Mouse (Mus musculus) olfactory bulb, adult 2 months (tissue): Measurements from ENCODE around the gene Zfp691. TPM values are rescaled to one million over a fixed set of nuclear protein-coding genes. Genes with fewer than 3 reads are reported as not detected.

Source experiments
- H3K27ac ChIP-seq: fragments of 200-500 bp; 2 replicates; pipeline ENCODE4 v1.5.1; 2012; ENCODE audit warnings: low read depth, low read length; ENCODE audit not compliant: insufficient read depth
- H3K4me1 ChIP-seq: fragments of 200-500 bp; 2 replicates; pipeline ENCODE4 v1.6.1; 2012; ENCODE audit warnings: low read length; ENCODE audit not compliant: control insufficient read depth, insufficient read depth
- H3K4me3 ChIP-seq: fragments of 200-500 bp; 2 replicates; pipeline ENCODE4 v1.5.1; 2012; ENCODE audit warnings: mild to moderate bottlenecking, low read depth, low read length, moderate library complexity; ENCODE audit not compliant: insufficient read depth
- CTCF ChIP-seq: fragments of 200-500 bp; IDR thresholded peaks from 2 replicates; pipeline ENCODE4 v1.5.1; 2012; ENCODE audit warnings: low read depth, mild to moderate bottlenecking, low read length, moderate library complexity; ENCODE audit not compliant: insufficient read depth
- POLR2A ChIP-seq: fragments of 200-500 bp; IDR thresholded peaks from 2 replicates; pipeline ENCODE4 v1.6.1; 2012; ENCODE audit warnings: mild to moderate bottlenecking, low read depth, low read length, moderate library complexity; ENCODE audit not compliant: insufficient read depth
- WGBS: fragments of 180-500 bp; shearing (Covaris S2); methylation state at CpG from one replicate; pipeline ENCODE4 v1.1.7; 2018; 5-methylcytosine and 5-hydroxymethylcytosine counted together
- polyA plus RNA-seq: library from polyadenylated mRNA; stranded (reverse); fragments of >200 nt; gene quantifications from 2 replicates; pipeline ENCODE4 v1.2.4, GENCODE M21; 2012; ENCODE audit warnings: low replicate concordance; ENCODE audit not compliant: missing spikeins, insufficient read depth, insufficient read length

The Zfp691 gene
- polyA plus RNA-seq, 1 experiment, result not detected

- H3K4me1 ChIP-seq, result peaks cover 8% of the 10 kb centered on the region; the same call in 1 of the 2 replicates
- H3K4me3 ChIP-seq, result no peak overlapping the region
- no peak for TF ChIP-seq CTCF
- TF ChIP-seq POLR2A, result no peak
- no peak overlapping the region for H3K27ac ChIP-seq
- WGBS, result 93% methylated on average over 4 of the region's 4 CpGs
Observed at GRCm38 (mm10) chr4:119192757-119193156, 18.8 kb upstream of the Zfp691 start.

GRCm38 (mm10) chr4:119191273-119191672 is 17.3 kb upstream of the Zfp691 start:
- Histone ChIP-seq H3K4me3 (no peak overlapping the region), H3K27ac (no peak overlapping the region), H3K4me1 (peaks cover 6% of the 10 kb centered on the region; the same call in 1 of the 2 replicates)
- no peak for TF ChIP-seq CTCF
- TF ChIP-seq POLR2A, result no peak
- WGBS, result 83% methylated on average over 3 of the region's 3 CpGs

DNA sequence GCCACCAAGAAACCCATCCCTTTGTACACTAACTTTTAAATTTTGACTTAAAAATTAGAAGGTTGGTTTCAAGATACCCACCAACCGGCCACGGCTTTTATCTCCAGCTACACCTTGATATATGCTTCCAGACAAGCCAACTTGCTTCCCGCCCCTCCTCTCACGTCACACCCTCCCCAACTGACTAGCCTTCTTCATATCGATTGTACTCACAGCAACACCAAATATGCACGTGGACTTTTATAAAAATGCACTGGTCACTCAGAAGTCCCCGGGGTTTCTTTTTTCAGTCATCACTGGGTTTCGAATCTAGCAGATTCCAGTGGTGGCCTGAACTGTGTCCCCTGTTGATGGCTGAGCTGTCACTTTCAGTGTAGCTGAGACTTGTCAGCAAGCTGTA is 16.6 kb upstream of the Zfp691 start:
- Histone ChIP-seq H3K4me3 (no peak overlapping the region), H3K27ac (no peak overlapping the region), H3K4me1 (0 out of 2 replicates have a peak, but pooled peaks cover 2% of the 10 kb centered on the region)
- WGBS, result 88% methylated on average over 8 of the region's 8 CpGs
- TF ChIP-seq CTCF, result no peak
- TF ChIP-seq POLR2A, result no peak

GRCm38 (mm10) chr4:119189864-119190263 is 15.9 kb upstream of the Zfp691 start, which contains the start of gene Ermap:
Gene Ermap (minus strand): TSS chr4:119190011.
- Histone ChIP-seq H3K4me3 (no peak within 1 kb of the TSS), H3K27ac (no peak within 1 kb of the TSS), H3K4me1 (no peaks in the 10 kb centered on the region)
- WGBS, result 81% methylated on average over 6 of the region's 6 CpGs
- TF ChIP-seq POLR2A (no peak), CTCF (no peak)

GRCm38 (mm10) chr4:119189392-119189791 is 15.4 kb upstream of the Zfp691 start:
- Histone ChIP-seq H3K27ac (no peak overlapping the region), H3K4me1 (no peaks in the 10 kb centered on the region), H3K4me3 (no peak overlapping the region)
- 74% methylated on average over 6 of the region's 6 CpGs for WGBS
- TF ChIP-seq POLR2A (no peak), CTCF (no peak)

GRCm38 (mm10) chr4:119188060-119188785 is 14.2 kb upstream of the Zfp691 start:
- Histone ChIP-seq H3K4me3 (no peak overlapping the region), H3K27ac (no peak overlapping the region)
- 53% methylated on average over 11 of the region's 11 CpGs for WGBS

DNA sequence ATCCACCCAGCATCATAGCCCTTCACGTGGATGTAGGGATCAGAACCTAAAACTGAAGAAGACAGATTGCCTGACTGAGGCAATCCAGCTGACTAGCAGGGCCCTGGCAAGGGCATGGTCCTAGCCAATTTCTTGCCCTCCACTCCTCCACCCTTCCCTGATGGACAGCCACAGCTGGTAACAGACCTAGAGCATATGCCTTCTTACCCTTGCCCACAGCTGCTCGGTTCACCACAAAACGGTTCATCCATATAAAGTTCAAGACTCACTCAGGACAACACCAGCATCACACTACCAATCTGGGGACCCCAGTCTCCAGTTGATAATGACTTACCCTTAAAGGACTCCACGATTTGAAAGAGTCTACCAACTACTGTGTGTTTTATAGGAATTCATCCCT is 11.8 kb upstream of the Zfp691 start:
- Histone ChIP-seq H3K4me3 (no peak overlapping the region), H3K4me1 (0 out of 2 replicates have a peak, but pooled peaks cover 4% of the 10 kb centered on the region), H3K27ac (no peak overlapping the region)
- no peak for TF ChIP-seq POLR2A
- WGBS, result 87% methylated on average over 4 of the region's 4 CpGs

More at GRCm38 (mm10) chr4:119188060-119188785, 14.2 kb upstream of the Zfp691 start:
- TF ChIP-seq POLR2A (no peak), CTCF (no peak)
- H3K4me1 ChIP-seq, result 0 out of 2 replicates have a peak, but pooled peaks cover 4% of the 10 kb centered on the region

DNA sequence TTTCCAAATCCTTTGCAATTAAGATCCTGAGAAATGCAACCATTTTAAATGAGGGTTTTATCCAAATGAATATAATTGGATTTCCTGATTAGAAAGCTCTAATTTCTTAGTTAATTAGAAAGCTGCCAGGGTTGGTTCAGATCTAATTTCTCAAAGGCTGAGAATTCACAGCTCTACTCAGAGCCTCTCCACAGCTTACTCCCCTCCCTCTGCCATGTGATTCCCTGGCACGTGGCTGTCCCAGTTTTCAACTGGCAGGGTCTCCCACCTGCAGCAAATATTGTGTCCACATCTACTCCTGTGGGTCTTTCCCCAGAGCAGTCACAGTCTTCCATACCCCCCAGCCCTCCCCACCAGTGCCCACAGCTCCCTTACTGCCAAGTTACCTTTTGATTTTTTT is 9.5 kb upstream of the Zfp691 start:
- no peak overlapping the region for H3K27ac ChIP-seq
- H3K4me1 ChIP-seq, result 0 out of 2 replicates have a peak, but pooled peaks cover 4% of the 10 kb centered on the region
- WGBS, result 11% methylated on average over 1 of the region's 1 CpGs
- H3K4me3 ChIP-seq, result no peak overlapping the region
- no peak for TF ChIP-seq CTCF
- no peak for TF ChIP-seq POLR2A

GRCm38 (mm10) chr4:119181456-119181855 is 7.5 kb upstream of the Zfp691 start:
- H3K4me3 ChIP-seq, result no peak overlapping the region
- 0 out of 2 replicates have a peak, but pooled peaks cover 4% of the 10 kb centered on the region for H3K4me1 ChIP-seq
- TF ChIP-seq CTCF, result no peak
- TF ChIP-seq POLR2A, result no peak
- 92% methylated on average over 9 of the region's 9 CpGs for WGBS
- H3K27ac ChIP-seq, result no peak overlapping the region

DNA sequence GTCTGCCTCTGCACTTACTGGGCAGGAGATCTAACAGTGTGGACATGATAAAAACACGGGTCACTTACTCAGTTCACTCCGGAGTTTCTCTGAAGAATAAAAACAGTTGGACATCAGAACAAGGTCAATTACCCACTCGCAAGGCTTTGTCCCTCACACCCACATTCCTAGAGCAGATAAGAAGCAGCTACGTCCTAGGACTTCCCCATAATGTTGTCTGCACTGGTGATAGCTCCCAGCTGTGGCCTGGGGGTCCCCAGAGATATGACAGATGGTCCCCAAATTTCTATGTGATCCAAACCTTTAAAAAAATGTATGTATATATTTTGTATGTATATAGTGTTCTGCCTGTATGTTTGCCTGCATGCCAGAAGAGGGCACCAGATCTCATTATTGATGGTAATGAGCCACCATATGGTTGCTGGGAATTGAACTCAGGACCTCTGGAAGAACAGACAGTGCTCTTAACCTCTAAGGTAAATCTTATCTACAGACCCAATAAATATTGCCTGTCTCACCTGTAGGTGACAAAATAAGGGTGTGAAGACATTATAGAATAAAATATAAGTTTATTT is 6.2 kb upstream of the Zfp691 start:
- 63% methylated on average over 4 of the region's 4 CpGs for WGBS
- TF ChIP-seq CTCF, result no peak
- TF ChIP-seq POLR2A, result no peak
- H3K4me1 ChIP-seq, result 0 out of 2 replicates have a peak, but pooled peaks cover 4% of the 10 kb centered on the region

More for the DNA sequence above, 6.2 kb upstream of the Zfp691 start:
- Histone ChIP-seq H3K27ac (no peak overlapping the region), H3K4me3 (no peak overlapping the region)
